Mouse (Mus musculus) lung, postnatal 0 days (tissue): Measurements from ENCODE around the gene Pakap.

ENCODE experiments used
- CTCF ChIP-seq: IDR thresholded peaks from 2 replicates; pipeline ENCODE4 v1.5.1; 2016; ENCODE audit warnings: antibody characterized with exemption, mild to moderate bottlenecking
- EP300 ChIP-seq: IDR thresholded peaks from 2 replicates; pipeline ENCODE4 v1.6.1; 2016; ENCODE audit warnings: antibody characterized with exemption, mild to moderate bottlenecking, control low read depth

DNA sequence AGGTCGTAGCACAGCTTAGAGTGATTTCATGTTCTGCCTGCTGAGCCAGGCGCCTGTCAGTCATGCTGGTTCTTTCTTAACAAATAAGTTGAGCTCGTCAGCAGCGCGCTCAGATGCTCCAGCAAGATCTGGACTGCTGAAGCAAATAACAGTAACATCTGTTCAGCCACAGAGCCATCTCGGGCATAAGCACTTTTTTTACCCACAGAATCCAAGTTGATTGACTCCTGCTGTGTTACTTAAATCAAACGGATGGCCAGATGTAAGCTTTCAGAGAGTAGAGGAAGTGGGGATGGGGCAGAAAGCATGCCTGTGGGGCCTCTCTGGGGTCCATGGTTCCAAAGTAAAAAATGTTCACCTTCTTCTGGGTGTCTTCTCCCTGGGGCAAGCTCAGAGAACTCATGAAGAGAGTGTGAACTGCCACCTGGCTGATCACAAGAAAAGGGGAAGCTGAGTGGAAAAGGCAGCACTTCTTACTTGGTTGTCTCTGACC lies 152.9 kb downstream of the Pakap start:
- TF ChIP-seq EP300 (no peak), CTCF (no peak)
